ENCODE assay signal across 20 mouse cellular contexts in the genomic region with DNA sequence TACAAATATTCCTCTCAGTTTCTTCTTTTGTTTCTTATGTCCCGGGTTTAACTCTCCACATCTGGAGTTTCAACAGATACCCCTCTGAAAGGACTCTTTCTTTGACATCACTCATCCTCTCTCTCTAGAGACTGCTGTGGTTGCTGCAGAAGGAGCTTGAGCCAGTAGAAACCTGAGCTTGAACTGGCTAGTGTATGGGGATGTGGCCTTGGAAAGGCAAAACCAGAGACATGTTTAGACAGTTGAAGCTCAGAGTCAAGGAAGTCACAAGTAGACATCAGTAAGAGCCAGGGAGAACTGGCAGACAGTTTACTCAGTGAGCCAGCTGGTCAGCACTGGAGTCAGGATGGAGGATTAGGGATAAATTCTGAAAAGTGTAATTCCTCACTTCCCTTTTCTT.
DNase-seq lines count a peak whose midpoint lies in the region; ATAC-seq lines count a peak whose summit lies in the region.
"Had no signal": no experiment of that assay in that cellular context is flagged by ENCODE, and none has a peak within 500 bp of the region (broad histone marks: within the 10 kb centered on the region; RNA-seq: fewer than 3 reads in every experiment).

No protein-coding gene starts in this region.

- no peak overlapping the region for H3K4me3 ChIP-seq in heart, embryonic 12.5 days
- no peak overlapping the region for H3K4me3 ChIP-seq in kidney, embryonic 14.5 days (ENCODE audit: low read length)
- no peak overlapping the region for H3K4me3 ChIP-seq in liver, embryonic 12.5 days
- H3K4me3 ChIP-seq: forebrain, embryonic 12.5 days; hindbrain, embryonic 15.5 days; limb, embryonic 10.5 days; midbrain, embryonic 10.5 days had no signal

- H3K4me2 ChIP-seq in heart, embryonic 12.5 days: no peak overlapping the region
- H3K4me2 ChIP-seq in kidney, embryonic 14.5 days (replicated peaks; ENCODE audit: low read depth, low read length): no peak overlapping the region
- H3K4me2 ChIP-seq in liver, embryonic 12.5 days: no peak overlapping the region
- H3K4me2 ChIP-seq: forebrain, embryonic 12.5 days; hindbrain, embryonic 15.5 days had no signal

- 34% methylated on average over 1 of the region's 1 CpGs for WGBS in heart, embryonic 12.5 days
- 63% methylated on average over 1 of the region's 1 CpGs for WGBS in kidney, embryonic 14.5 days
- WGBS in liver, embryonic 12.5 days (ENCODE audit: insufficient replicate concordance): 44% methylated on average over 1 of the region's 1 CpGs

- no peak overlapping the region for H3K9ac ChIP-seq in heart, embryonic 12.5 days
- no peak overlapping the region for H3K9ac ChIP-seq in kidney, embryonic 14.5 days (ENCODE audit: low read depth, low read length)
- H3K9ac ChIP-seq in liver, embryonic 12.5 days: no peak overlapping the region
- H3K9ac ChIP-seq: forebrain, embryonic 12.5 days; hindbrain, embryonic 15.5 days had no signal

- H3K27ac ChIP-seq in heart, embryonic 12.5 days (ENCODE audit: poor library complexity, severe bottlenecking): no peak overlapping the region
- no peak overlapping the region for H3K27ac ChIP-seq in kidney, embryonic 14.5 days (ENCODE audit: low read depth, low read length)
- no peak overlapping the region for H3K27ac ChIP-seq in liver, embryonic 12.5 days
- H3K27ac ChIP-seq: forebrain, embryonic 12.5 days; hindbrain, embryonic 15.5 days; limb, embryonic 10.5 days; midbrain, embryonic 10.5 days; stomach, postnatal 0 days had no signal

- H3K36me3 ChIP-seq in heart, embryonic 12.5 days: no peaks in the 10 kb centered on the region
- no peaks in the 10 kb centered on the region for H3K36me3 ChIP-seq in kidney, embryonic 14.5 days (ENCODE audit: control insufficient read depth, insufficient read depth, low read length)
- no peaks in the 10 kb centered on the region for H3K36me3 ChIP-seq in liver, embryonic 12.5 days
- H3K36me3 ChIP-seq: forebrain, embryonic 12.5 days; hindbrain, embryonic 15.5 days; limb, embryonic 10.5 days; midbrain, embryonic 10.5 days had no signal

- H3K4me1 ChIP-seq in heart, embryonic 12.5 days (replicated peaks): no peaks in the 10 kb centered on the region
- no peaks in the 10 kb centered on the region for H3K4me1 ChIP-seq in kidney, embryonic 14.5 days (ENCODE audit: control insufficient read depth, insufficient read depth, low read length)
- H3K4me1 ChIP-seq in liver, embryonic 12.5 days: no peaks in the 10 kb centered on the region
- H3K4me1 ChIP-seq: forebrain, embryonic 12.5 days; hindbrain, embryonic 15.5 days; limb, embryonic 10.5 days; midbrain, embryonic 10.5 days had no signal

- no peaks in the 10 kb centered on the region for H3K27me3 ChIP-seq in heart, embryonic 12.5 days (replicated peaks)
- H3K27me3 ChIP-seq in kidney, embryonic 14.5 days (ENCODE audit: control insufficient read depth, insufficient read depth, low read length): no peaks in the 10 kb centered on the region
- H3K27me3 ChIP-seq in liver, embryonic 12.5 days (replicated peaks): no peaks in the 10 kb centered on the region
- H3K27me3 ChIP-seq: forebrain, embryonic 12.5 days; hindbrain, embryonic 15.5 days had no signal

- ATAC-seq in heart, embryonic 12.5 days (ENCODE audit: insufficient number of reproducible peaks, low FRiP score): no peak
- no peak for ATAC-seq in kidney, embryonic 14.5 days (ENCODE audit: low FRiP score, low TSS enrichment)
- no peak for ATAC-seq in liver, embryonic 12.5 days
- ATAC-seq: midbrain, embryonic 16.5 days had no signal

- no peaks in the 10 kb centered on the region for H3K9me3 ChIP-seq in heart, embryonic 12.5 days (replicated peaks)
- H3K9me3 ChIP-seq in kidney, embryonic 14.5 days (ENCODE audit: control insufficient read depth, low read length): no peaks in the 10 kb centered on the region
- no peaks in the 10 kb centered on the region for H3K9me3 ChIP-seq in liver, embryonic 12.5 days (replicated peaks)
- H3K9me3 ChIP-seq: forebrain, embryonic 12.5 days; hindbrain, embryonic 15.5 days; limb, embryonic 10.5 days; midbrain, embryonic 10.5 days had no signal

- DNase-seq in heart, adult 18-20 months: peak; percentile 37 to 56
- peak; percentile 87 for DNase-seq in NIH3T3 (ENCODE audit: low read depth)
- peak; percentile 3 to 28 for DNase-seq in gastrocnemius, adult 8-10 months (ENCODE audit: low spot score in 2 of 2)
- DNase-seq in skeletal muscle tissue, adult 2 months (ENCODE audit: low read depth, low spot score): peak; percentile 83
- DNase-seq: B cell, adult 2 months; cerebellum, adult 9-11 months; kidney, adult 8-10 months; kidney, postnatal 14 days; liver; thymus, adult 2 months; thymus, postnatal 4 days had no signal

Comparison
In these comparisons a context has a peak if more than half of its experiments do, and no peak if none do; other contexts are left out.
1. DNase-seq: peak in every context shown above with its lines; median percentile 87 in NIH3T3; 83 in skeletal muscle tissue, adult 2 months; 46 in heart, adult 18-20 months; 16 in gastrocnemius, adult 8-10 months.